Mouse (Mus musculus): Measurements from ENCODE around the gene Gss. TPM values are rescaled to one million over a fixed set of nuclear protein-coding genes. Genes with fewer than 3 reads are reported as not detected.

The Gss gene
- polyA plus RNA-seq, 1 experiment, result 8.6 TPM

DNA sequence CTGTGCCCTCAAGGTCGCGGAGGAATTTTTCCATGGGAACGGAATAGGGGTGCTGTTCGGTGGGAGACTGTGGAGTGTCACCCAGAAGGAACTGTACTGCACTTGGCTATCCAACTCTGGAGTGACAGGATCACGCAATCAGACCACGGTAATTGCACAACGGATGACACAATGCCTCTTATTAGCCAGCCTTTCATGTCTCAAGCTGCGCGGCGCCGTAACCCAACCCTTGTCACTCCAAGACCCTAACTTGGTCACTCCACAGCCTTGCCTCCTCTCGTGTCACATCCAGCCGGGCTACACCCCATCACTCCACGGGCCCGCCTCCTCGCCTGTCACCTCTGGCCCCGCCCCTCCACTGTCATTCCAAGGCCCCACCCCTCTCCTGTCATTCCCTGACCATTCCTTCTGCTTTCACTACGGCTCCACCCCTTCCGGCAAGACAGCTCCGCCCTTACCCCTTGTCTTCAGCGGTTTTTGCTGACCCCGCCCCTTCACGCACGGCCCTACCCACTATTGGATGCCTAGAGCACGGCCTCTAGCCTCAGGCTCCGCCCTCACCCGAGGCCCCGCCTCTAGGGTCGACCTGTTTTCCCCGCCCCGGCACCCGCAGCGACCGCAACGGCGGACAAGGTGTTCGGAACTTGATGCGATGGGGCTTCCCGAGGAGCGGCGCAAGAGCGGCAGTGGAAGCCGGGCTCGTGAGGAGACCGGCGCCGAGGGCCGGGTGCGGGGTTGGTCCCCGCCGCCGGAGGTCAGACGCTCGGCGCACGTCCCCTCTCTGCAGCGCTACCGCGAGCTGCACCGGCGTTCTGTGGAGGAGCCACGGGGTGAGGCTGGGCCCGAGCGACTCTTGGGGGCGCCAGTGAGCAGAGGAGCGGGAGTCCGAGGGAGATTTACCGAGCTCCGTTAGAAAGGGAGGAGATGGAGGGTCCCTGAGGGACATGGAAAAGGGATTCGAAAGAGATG is 74.9 kb downstream of the Gss start, which contains the start of the genes Acss2 and Ggt7:
Gene Acss2, plus strand, starts transcription at position 494 of the 969 bp plus-strand sequence.
Gene Ggt7, minus strand, starts transcription at position 783 of the 969 bp plus-strand sequence.
- peak within 1 kb of the TSS; percentile 86 for H3K4me3 ChIP-seq (replicated peaks)
- H3K36me3 ChIP-seq (ENCODE audit: control insufficient read depth), result peaks cover 2% of the 10 kb centered on the region
- H3K27me3 ChIP-seq (ENCODE audit: control insufficient read depth), result peaks cover 39% of the 10 kb centered on the region
- TF ChIP-seq TAL1 (IDR thresholded peaks at IDR 0.05; ENCODE audit: low read length) (no peak), GATA1 (IDR thresholded peaks at IDR 0.05; ENCODE audit: low read length) (no peak)
- no peaks in the 10 kb centered on the region for H3K9me3 ChIP-seq (ENCODE audit: control insufficient read depth, low read length)
- peaks cover 34% of the 10 kb centered on the region for H3K4me1 ChIP-seq (ENCODE audit: control insufficient read depth)

GRCm38 (mm10) chr2:155515941-155516340 is 76.7 kb downstream of the Gss start:
- Histone ChIP-seq H3K9me3 (ENCODE audit: control insufficient read depth, low read length) (no peaks in the 10 kb centered on the region), H3K36me3 (ENCODE audit: control insufficient read depth) (no peaks in the 10 kb centered on the region), H3K4me1 (ENCODE audit: control insufficient read depth) (peaks cover 33% of the 10 kb centered on the region), H3K27me3 (ENCODE audit: control insufficient read depth) (peaks cover 42% of the 10 kb centered on the region), H3K4me3 (replicated peaks) (no peak overlapping the region)
- no peak for TF ChIP-seq GATA1 (IDR thresholded peaks at IDR 0.05; ENCODE audit: low read length)
- no peak for TF ChIP-seq TAL1 (IDR thresholded peaks at IDR 0.05; ENCODE audit: low read length)

GRCm38 (mm10) chr2:155514666-155515065 is 77.9 kb downstream of the Gss start:
- Histone ChIP-seq H3K27me3 (ENCODE audit: control insufficient read depth) (peaks cover 43% of the 10 kb centered on the region), H3K36me3 (ENCODE audit: control insufficient read depth) (no peaks in the 10 kb centered on the region), H3K4me1 (ENCODE audit: control insufficient read depth) (peaks cover 26% of the 10 kb centered on the region), H3K9me3 (ENCODE audit: control insufficient read depth, low read length) (no peaks in the 10 kb centered on the region), H3K4me3 (replicated peaks) (no peak overlapping the region)
- TF ChIP-seq TAL1 (IDR thresholded peaks at IDR 0.05; ENCODE audit: low read length) (no peak), GATA1 (IDR thresholded peaks at IDR 0.05; ENCODE audit: low read length) (no peak)

DNA sequence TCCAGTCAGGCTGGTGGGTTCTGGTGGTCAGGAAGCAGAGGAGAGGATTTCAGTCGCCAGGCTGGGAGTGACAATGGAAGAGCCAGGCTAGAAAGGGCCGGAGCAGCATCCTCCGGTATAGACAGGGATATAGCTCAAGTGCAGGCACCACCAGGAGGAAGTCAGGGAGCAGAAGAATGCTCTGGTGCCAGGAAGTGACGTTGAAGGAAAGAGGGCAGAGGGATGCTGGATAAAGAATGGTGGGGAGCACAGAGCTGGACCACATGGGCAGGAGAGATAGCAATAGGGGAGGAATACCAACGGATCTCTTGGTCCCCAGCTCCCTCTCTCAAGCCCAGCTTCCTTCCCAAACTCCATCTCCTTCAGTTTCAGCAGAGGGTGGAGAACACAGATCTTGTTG is 79.1 kb downstream of the Gss start:
- Histone ChIP-seq H3K4me3 (replicated peaks) (no peak overlapping the region), H3K27me3 (ENCODE audit: control insufficient read depth) (peaks cover 43% of the 10 kb centered on the region), H3K4me1 (ENCODE audit: control insufficient read depth) (peaks cover 18% of the 10 kb centered on the region), H3K9me3 (ENCODE audit: control insufficient read depth, low read length) (no peaks in the 10 kb centered on the region), H3K36me3 (ENCODE audit: control insufficient read depth) (no peaks in the 10 kb centered on the region)
- TF ChIP-seq GATA1 (IDR thresholded peaks at IDR 0.05; ENCODE audit: low read length), result no peak
- TF ChIP-seq TAL1 (IDR thresholded peaks at IDR 0.05; ENCODE audit: low read length), result no peak

Other genes starting within 250 kb of the Gss start
- gene Pigu, start 235.4 kb downstream of the Gss start, polyA plus RNA-seq (2012), result 0.77 and 1.2 TPM in 2 replicates
- 0.27 and 0.51 TPM in 2 replicates for gene Trp53inp2, start 211.8 kb downstream of the Gss start, polyA plus RNA-seq (2012)
- 0.63 and 0.81 TPM in 2 replicates for gene Ncoa6, start 118.9 kb downstream of the Gss start, polyA plus RNA-seq (2012)
- 0.78 and 1.0 TPM in 2 replicates for gene Acss2, start 74.9 kb downstream of the Gss start, polyA plus RNA-seq (2012)
- not detected in 2 replicates for gene Ggt7, start 74.6 kb downstream of the Gss start, polyA plus RNA-seq (2012)
- gene Myh7b, start 18.4 kb upstream of the Gss start, polyA plus RNA-seq (2012), result 7.6 and 12.3 TPM in 2 replicates
- gene Trpc4ap, start 99.6 kb upstream of the Gss start, polyA plus RNA-seq (2012), result 9.2 and 11.1 TPM in 2 replicates
- 2.2 and 2.8 TPM in 2 replicates for gene Edem2, start 136.7 kb upstream of the Gss start, polyA plus RNA-seq (2012)
- gene Gm17581, start 143.1 kb upstream of the Gss start, polyA plus RNA-seq (2012), result not detected in 2 replicates
- gene Procr, start 158.3 kb upstream of the Gss start, polyA plus RNA-seq (2012), result 0.06 TPM in 1 of 2 replicates, not detected in the other
- gene Mmp24, start 182.5 kb upstream of the Gss start, polyA plus RNA-seq (2012), result 0.01 TPM in 1 of 2 replicates, not detected in the other
- 0.40 and 0.45 TPM in 2 replicates for gene BC029722, start 226.6 kb upstream of the Gss start, polyA plus RNA-seq (2012)
- 18.6 and 24.9 TPM in 2 replicates for gene Eif6, start 234.1 kb upstream of the Gss start, polyA plus RNA-seq (2012)
- gene Fam83c, start 242.0 kb upstream of the Gss start, polyA plus RNA-seq (2012), result not detected in 2 replicates